Mouse (Mus musculus): Measurements from ENCODE around the gene Homer2. TPM values are rescaled to one million over a fixed set of nuclear protein-coding genes. Genes with fewer than 3 reads are reported as not detected.

Homer2 gene
- under 1 TPM in 1 of 2 experiments, not detected in 1; 0.41 TPM for polyA plus RNA-seq (2017; shearing (Covaris generic))

GRCm38 (mm10) chr7:81707471-81708140 lies at the start of gene Homer2:
Gene Homer2 (minus strand): TSS chr7:81707527.
- no peak for ATAC-seq

GRCm38 (mm10) chr7:81747956-81748355 lies 40.6 kb upstream of the Homer2 start:
- ATAC-seq = no peak

GRCm38 (mm10) chr7:81744145-81744544 lies 36.8 kb upstream of the Homer2 start:
- ATAC-seq = no peak

- no peak for ATAC-seq
Observed at GRCm38 (mm10) chr7:81740010-81740409, 32.7 kb upstream of the Homer2 start.

GRCm38 (mm10) chr7:81738720-81739385 lies 31.5 kb upstream of the Homer2 start:
- no peak for ATAC-seq

- ATAC-seq = no peak
Observed at GRCm38 (mm10) chr7:81735300-81736048, 28.1 kb upstream of the Homer2 start.

- ATAC-seq = no peak
Observed at GRCm38 (mm10) chr7:81732183-81733089, 25.1 kb upstream of the Homer2 start.

GRCm38 (mm10) chr7:81731181-81731651 lies 23.9 kb upstream of the Homer2 start:
- no peak for ATAC-seq

- ATAC-seq = no peak
Observed at GRCm38 (mm10) chr7:81729787-81730186, 22.5 kb upstream of the Homer2 start.

GRCm38 (mm10) chr7:81727716-81728115 lies 20.4 kb upstream of the Homer2 start:
- ATAC-seq = no peak

GRCm38 (mm10) chr7:81726728-81727005 lies 19.3 kb upstream of the Homer2 start:
- ATAC-seq = no peak

- ATAC-seq = no peak
Observed at GRCm38 (mm10) chr7:81725986-81726727, 18.8 kb upstream of the Homer2 start.

- ATAC-seq = no peak
Observed at GRCm38 (mm10) chr7:81723851-81724250, 16.5 kb upstream of the Homer2 start.

GRCm38 (mm10) chr7:81721271-81721670 lies 13.9 kb upstream of the Homer2 start:
- ATAC-seq = no peak

- no peak for ATAC-seq
Observed at GRCm38 (mm10) chr7:81719216-81719661, 11.9 kb upstream of the Homer2 start.

GRCm38 (mm10) chr7:81718657-81719056 lies 11.3 kb upstream of the Homer2 start:
- no peak for ATAC-seq

GRCm38 (mm10) chr7:81710166-81710565 lies 2.8 kb upstream of the Homer2 start:
- ATAC-seq = no peak

- no peak for ATAC-seq
Observed at GRCm38 (mm10) chr7:81708165-81708564, 838 bp upstream of the Homer2 start.

GRCm38 (mm10) chr7:81706416-81707391 lies 623 bp downstream of the Homer2 start:
- ATAC-seq = no peak

GRCm38 (mm10) chr7:81706027-81706415 lies 1.3 kb downstream of the Homer2 start:
- ATAC-seq = no peak

GRCm38 (mm10) chr7:81698357-81698756 lies 9.0 kb downstream of the Homer2 start:
- ATAC-seq = no peak
